Mouse (Mus musculus) liver, embryonic 14.5 days (tissue): ENCODE results near the gene Nf1.

Experiments
- CTCF ChIP-seq: IDR thresholded peaks from 2 replicates; pipeline ENCODE4 v1.5.1; 2016; ENCODE audit warnings: antibody characterized with exemption, low read depth, control low read depth
- EP300 ChIP-seq: IDR thresholded peaks from 2 replicates; pipeline ENCODE4 v1.6.1; 2016; ENCODE audit warnings: antibody characterized with exemption, low read depth

- no peak for TF ChIP-seq CTCF
- no peak for TF ChIP-seq EP300
Measured at GRCm38 (mm10) chr11:79303109-79303508, 36.4 kb upstream of the Nf1 start.
